Mouse (Mus musculus) CH12.LX (cell line): ENCODE measurements at regions not wholly inside any gene's neighbourhood (a gene's known extent, or its start where the extent isn't known, plus 50 kb on each side); places are given as distances from the start of the nearest gene placed in this dataset.

ENCODE experiments used
- DNase-seq: peaks from one replicate; pipeline ENCODE4 v3.0.0-alpha.2; 2013; ENCODE audit errors: extremely low read depth
- H3K27ac ChIP-seq: 2 replicates; pipeline ENCODE4 v1.5.1; 2012; ENCODE audit warnings: low read depth, mild to moderate bottlenecking, control low read depth, moderate library complexity; ENCODE audit not compliant: insufficient read depth
- H3K27me3 ChIP-seq: replicated peaks from 2 replicates; pipeline ENCODE3; 2012; ENCODE audit warnings: inconsistent platforms
- H3K36me3 ChIP-seq, 2 experiments: replicated peaks in 1 of 2; 2 replicates each; pipeline versions ENCODE3 to v1.6.1; 2012; ENCODE audit warnings: inconsistent platforms in 1 of 2, low read length in 1 of 2, mild to moderate bottlenecking in 1 of 2, mixed read lengths in 1 of 2, moderate library complexity in 1 of 2; ENCODE audit not compliant: control insufficient read depth in 1 of 2, insufficient read depth in 1 of 2
- H3K4me1 ChIP-seq, 2 experiments: 2 replicates each; pipeline ENCODE4 v1.6.1; 2012; ENCODE audit warnings: inconsistent platforms in 1 of 2, moderate library complexity in 1 of 2; ENCODE audit not compliant: insufficient read depth in 2 of 2, control insufficient read depth in 1 of 2
- H3K4me2 ChIP-seq: 2 replicates; pipeline ENCODE4 v1.6.1; 2012; ENCODE audit warnings: low read depth, mild to moderate bottlenecking, control low read depth; ENCODE audit not compliant: poor library complexity, insufficient read depth, severe bottlenecking
- H3K4me3 ChIP-seq, 3 experiments: fragments of 150-350 bp in 1 of 3; sonication (generic) in 1 of 3; replicated peaks in 1 of 3; 2 replicates each; pipeline versions ENCODE3 to v1.5.1; 2011 to 2012; ENCODE audit warnings: low read depth in 2 of 3, low read length in 2 of 3, mild to moderate bottlenecking in 2 of 3, moderate library complexity in 2 of 3, control low read depth in 1 of 3, improper control_type of control experiment in 1 of 3, inconsistent platforms in 1 of 3, mixed read lengths in 1 of 3; ENCODE audit not compliant: poor library complexity in 1 of 3
- H3K79me2 ChIP-seq: replicated peaks from 2 replicates; pipeline ENCODE4 v1.6.1; 2012; ENCODE audit warnings: mild to moderate bottlenecking, moderate library complexity; ENCODE audit not compliant: control insufficient read depth, poor library complexity, insufficient read depth, severe bottlenecking; ENCODE audit errors: extremely low read depth
- H3K9ac ChIP-seq: 2 replicates; pipeline ENCODE4 v1.6.1; 2012; ENCODE audit warnings: low read depth, mild to moderate bottlenecking, control low read depth, moderate library complexity; ENCODE audit not compliant: insufficient read depth
- H3K9me3 ChIP-seq: replicated peaks from 2 replicates; pipeline ENCODE3; 2012; ENCODE audit warnings: low read length, inconsistent platforms, mixed read lengths
- BHLHE40 ChIP-seq: IDR thresholded peaks from 2 replicates; pipeline ENCODE4 v1.6.1; 2011; ENCODE audit warnings: mild to moderate bottlenecking, low read depth, low read length, improper control_type of control experiment
- CHD2 ChIP-seq: IDR thresholded peaks from 2 replicates; pipeline ENCODE4 v1.6.1; 2011; ENCODE audit warnings: low read length, improper control_type of control experiment
- GABPA ChIP-seq: IDR thresholded peaks from 2 replicates; pipeline ENCODE4 v1.6.1; 2012; ENCODE audit warnings: low read depth, low read length, improper control_type of control experiment, inconsistent platforms; ENCODE audit not compliant: insufficient replicate concordance
- IRF4 ChIP-seq: IDR thresholded peaks from 2 replicates; pipeline ENCODE4 v1.6.1; 2014; ENCODE audit warnings: low read depth, mild to moderate bottlenecking, inconsistent platforms, low read length, improper control_type of control experiment
- JUN ChIP-seq: IDR thresholded peaks from 2 replicates; pipeline ENCODE4 v1.6.1; 2011; ENCODE audit warnings: low read depth, mild to moderate bottlenecking, low read length, improper control_type of control experiment, moderate library complexity; ENCODE audit not compliant: insufficient read depth
- JUND ChIP-seq: conservative IDR thresholded peaks from 2 replicates; pipeline ENCODE4 v1.6.1; 2011; ENCODE audit warnings: low read depth, low read length, improper control_type of control experiment
- MAFK ChIP-seq: IDR thresholded peaks from 2 replicates; pipeline ENCODE4 v1.6.1; 2011; ENCODE audit warnings: low read length, improper control_type of control experiment; ENCODE audit not compliant: insufficient replicate concordance
- MEF2A ChIP-seq: IDR thresholded peaks from 2 replicates; pipeline ENCODE4 v1.6.1; 2014; ENCODE audit warnings: low read depth, mild to moderate bottlenecking, inconsistent platforms, low read length, improper control_type of control experiment, borderline replicate concordance
- NELFE ChIP-seq: IDR thresholded peaks from 2 replicates; pipeline ENCODE4 v1.6.1; 2011; ENCODE audit warnings: low read depth, low read length, improper control_type of control experiment
- SIN3A ChIP-seq: IDR thresholded peaks from 2 replicates; pipeline ENCODE4 v1.6.1; 2012; ENCODE audit warnings: low read length, improper control_type of control experiment, inconsistent platforms
- SMC3 ChIP-seq: IDR thresholded peaks from 2 replicates; pipeline ENCODE4 v1.6.1; 2011; ENCODE audit warnings: low read depth, low read length, improper control_type of control experiment
- TCF12 ChIP-seq: IDR thresholded peaks from 2 replicates; pipeline ENCODE4 v1.6.1; 2014; ENCODE audit warnings: low read depth, mild to moderate bottlenecking, inconsistent platforms, low read length, improper control_type of control experiment
- USF1 ChIP-seq: IDR thresholded peaks from 2 replicates; pipeline ENCODE4 v1.6.1; 2014; ENCODE audit warnings: low read depth, mild to moderate bottlenecking, inconsistent platforms, low read length, improper control_type of control experiment
- ZKSCAN1 ChIP-seq: IDR thresholded peaks from 2 replicates; pipeline ENCODE4 v1.6.1; 2012; ENCODE audit warnings: low read depth, inconsistent platforms, low read length, improper control_type of control experiment, borderline replicate concordance
- ZNF384 ChIP-seq: IDR thresholded peaks from 2 replicates; pipeline ENCODE4 v1.6.1; 2012; ENCODE audit warnings: low read depth, low read length, improper control_type of control experiment, inconsistent platforms
- dilution Hi-C: fragments of 300-500 bp; cut with MboI; formaldehyde crosslinking; loops from 2 replicates; pipeline ENCODE4 v1.14.3; 2020; ENCODE audit warnings: low sequenced_read_pairs; ENCODE audit not compliant: extremely low pct_unique_long_range_greater_than_20kb, extremely low pct_ligation_motif_present
- in situ Hi-C: fragments of 300-500 bp; cut with MboI; formaldehyde crosslinking; loops from 3 replicates; pipeline ENCODE4 v1.14.3; 2019; ENCODE audit warnings: low sequenced_read_pairs, low pct_ligation_motif_present, low pct_unique_long_range_greater_than_20kb, mixed read lengths

GRCm38 (mm10) chr5:118446878-118447277 lies 113.6 kb upstream of the Med13l start:
- no peak for DNase-seq
- H3K4me3 ChIP-seq, result no peak overlapping the region
- no peak for TF ChIP-seq SIN3A
- TF ChIP-seq GABPA, result no peak
- TF ChIP-seq MAFK, result no peak
- no peak for TF ChIP-seq JUND
- no peaks in the 10 kb centered on the region for H3K36me3 ChIP-seq
- in situ Hi-C loops (no loop called here), dilution Hi-C loops (no loop called here)
- peaks cover 3% of the 10 kb centered on the region for H3K9me3 ChIP-seq
- H3K4me2 ChIP-seq, result no peak overlapping the region
- no peak overlapping the region for H3K9ac ChIP-seq
- H3K27ac ChIP-seq, result no peak overlapping the region
- no peaks in the 10 kb centered on the region for H3K27me3 ChIP-seq
- no peaks in the 10 kb centered on the region for H3K79me2 ChIP-seq
- peaks cover 4 to 5% of the 10 kb centered on the region in 2 experiments; a peak in 2 of 4 replicates for H3K4me1 ChIP-seq

GRCm38 (mm10) chr5:118447366-118447765 lies 113.1 kb upstream of the Med13l start:
- Histone ChIP-seq H3K4me1 (peaks cover 4 to 5% of the 10 kb centered on the region in 2 experiments; a peak in 2 of 4 replicates), H3K4me3 (no peak overlapping the region), H3K9me3 (peaks cover 3% of the 10 kb centered on the region), H3K4me2 (no peak overlapping the region), H3K9ac (no peak overlapping the region), H3K27me3 (no peaks in the 10 kb centered on the region), H3K36me3 (no peaks in the 10 kb centered on the region), H3K79me2 (no peaks in the 10 kb centered on the region), H3K27ac (no peak overlapping the region)
- no peak for DNase-seq
- dilution Hi-C loops (no loop called here), in situ Hi-C loops (no loop called here)
- TF ChIP-seq MAFK (no peak), SMC3 (no peak), NELFE (no peak), USF1 (no peak), TCF12 (no peak), JUN (no peak), MEF2A (no peak), BHLHE40 (no peak), ZNF384 (no peak), IRF4 (no peak), ZKSCAN1 (no peak), CHD2 (no peak)
